Mouse (Mus musculus) ovary, postnatal 10 days (tissue): ENCODE results near the gene Zic4.

Experiments used
- DNase-seq: peaks from one replicate; pipeline ENCODE4 v3.0.0; 2022; ENCODE audit warnings: low spot score

Gene Zic4

DNA sequence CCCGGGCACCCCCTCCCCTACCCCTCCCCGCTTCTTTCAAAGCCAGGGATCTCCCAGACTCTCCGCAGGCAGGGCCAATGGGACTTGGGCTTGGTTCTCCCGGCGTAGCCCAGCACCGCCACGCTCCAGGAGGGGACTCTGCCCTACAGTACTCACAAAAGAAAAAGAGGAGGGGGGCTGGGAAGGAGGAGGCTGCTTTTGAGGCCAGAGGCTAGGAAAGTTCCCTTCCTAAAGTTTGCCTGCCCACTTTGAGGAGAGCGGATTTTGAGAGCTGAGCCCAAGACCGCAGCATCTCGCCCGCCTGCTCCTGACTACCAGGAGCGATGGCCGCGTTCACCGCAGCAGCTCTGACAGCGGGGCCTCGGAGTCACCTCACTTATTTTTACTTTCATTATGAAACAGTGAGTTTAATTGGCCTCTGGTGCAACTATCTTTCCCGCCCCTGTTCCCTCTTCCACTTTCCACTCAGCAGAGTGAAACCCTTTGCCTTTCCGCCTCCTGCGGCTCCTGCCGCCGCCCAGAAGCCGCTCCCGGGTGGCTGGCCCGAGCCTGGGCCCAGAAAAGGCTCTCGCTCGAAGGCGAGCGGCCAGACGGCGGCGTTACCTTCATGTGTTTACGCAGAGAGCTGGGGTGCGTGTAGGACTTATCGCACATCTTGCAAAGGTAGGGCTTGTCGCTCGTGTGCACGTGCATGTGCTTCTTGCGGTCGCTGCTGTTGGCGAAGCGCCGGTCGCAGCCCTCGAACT lies at the start of gene Zic4:
TSS of gene Zic4 (plus strand) at position 558 of the 746 bp plus-strand sequence.
- no peak for DNase-seq

DNA sequence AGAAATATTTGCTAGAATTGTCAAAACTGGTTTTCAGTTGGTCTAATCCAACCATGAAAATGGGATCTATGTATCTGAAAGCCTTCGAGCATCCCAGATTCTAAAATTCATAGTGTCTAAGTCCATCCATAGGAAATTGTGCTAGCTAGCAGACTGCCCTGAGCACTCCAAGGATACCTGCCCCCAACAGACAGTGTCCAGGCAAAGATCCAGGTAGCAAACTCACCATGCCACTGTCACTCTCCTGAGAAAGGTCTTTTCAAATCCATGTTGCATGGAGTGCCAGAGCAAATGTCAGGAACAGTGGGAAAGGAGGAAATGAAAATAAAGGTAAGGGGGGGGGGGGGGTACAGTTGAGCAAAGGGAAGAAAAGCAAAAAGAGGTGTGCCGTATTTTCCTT lies 14.6 kb upstream of the Zic4 start:
- DNase-seq = no peak

DNA sequence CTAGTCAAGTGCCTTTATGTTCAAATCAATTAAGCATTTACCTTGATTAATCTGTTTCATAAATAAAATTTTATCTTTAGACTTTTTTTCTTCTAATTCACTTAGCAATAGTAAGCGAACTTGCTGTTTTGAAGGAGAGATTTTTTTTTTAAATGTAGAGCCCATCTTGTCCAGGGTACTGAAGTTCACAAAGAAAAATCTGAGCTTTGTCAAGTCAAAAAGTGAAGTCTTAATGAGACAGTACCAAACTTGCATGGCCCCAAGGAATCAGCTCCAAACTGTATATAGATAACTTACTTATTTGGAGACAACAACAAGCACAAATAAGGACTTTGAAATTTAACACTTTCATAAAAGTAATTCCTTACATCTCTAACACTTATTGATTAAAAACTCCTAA lies 13.5 kb upstream of the Zic4 start:
- no peak for DNase-seq

GRCm38 (mm10) chr9:91350211-91350791 lies 11.9 kb upstream of the Zic4 start:
- no peak for DNase-seq

GRCm38 (mm10) chr9:91350861-91351291 lies 11.3 kb upstream of the Zic4 start:
- DNase-seq = no peak

DNA sequence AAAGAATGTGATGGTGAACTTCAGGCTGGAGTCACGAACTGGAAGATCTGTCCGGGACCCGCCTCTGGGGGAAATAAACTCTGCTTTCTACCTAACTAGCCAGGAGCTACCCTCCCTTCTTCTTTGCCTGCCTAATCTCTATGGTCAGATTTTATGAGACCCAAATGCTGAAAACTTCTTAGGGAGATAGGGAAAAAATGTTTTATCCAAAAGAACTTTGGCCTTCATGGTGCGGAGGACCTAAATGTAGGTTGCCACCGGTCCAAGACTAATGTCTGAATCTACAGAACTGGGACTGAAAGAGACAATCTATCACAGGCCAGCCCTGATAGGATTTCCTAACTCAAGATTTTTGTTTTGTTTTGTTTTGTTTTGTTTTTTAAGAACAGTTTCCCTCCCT lies 10.9 kb upstream of the Zic4 start:
- no peak for DNase-seq

DNA sequence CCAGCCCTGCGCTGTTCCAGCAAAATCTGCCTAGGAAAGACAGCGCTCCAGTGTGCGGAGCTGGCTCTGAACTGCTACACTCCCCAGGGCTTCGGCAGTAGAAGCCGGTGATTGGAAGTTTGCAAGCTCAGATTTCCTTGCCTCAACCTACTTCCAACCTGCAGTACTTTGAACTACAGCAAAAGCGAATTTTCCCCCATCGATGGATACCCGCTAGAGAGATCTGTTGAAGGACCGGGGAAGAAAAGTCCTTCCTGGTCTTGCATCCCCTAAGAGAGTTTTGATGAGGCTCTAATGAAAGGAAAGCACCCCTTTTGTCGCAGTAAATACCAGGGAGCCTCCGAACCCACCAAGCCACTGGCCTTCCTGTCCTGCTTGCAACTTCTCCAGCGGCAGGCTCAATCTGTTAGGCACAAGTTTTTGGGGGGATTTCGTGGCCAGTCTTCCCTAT lies 10.2 kb upstream of the Zic4 start:
- DNase-seq = no peak

DNA sequence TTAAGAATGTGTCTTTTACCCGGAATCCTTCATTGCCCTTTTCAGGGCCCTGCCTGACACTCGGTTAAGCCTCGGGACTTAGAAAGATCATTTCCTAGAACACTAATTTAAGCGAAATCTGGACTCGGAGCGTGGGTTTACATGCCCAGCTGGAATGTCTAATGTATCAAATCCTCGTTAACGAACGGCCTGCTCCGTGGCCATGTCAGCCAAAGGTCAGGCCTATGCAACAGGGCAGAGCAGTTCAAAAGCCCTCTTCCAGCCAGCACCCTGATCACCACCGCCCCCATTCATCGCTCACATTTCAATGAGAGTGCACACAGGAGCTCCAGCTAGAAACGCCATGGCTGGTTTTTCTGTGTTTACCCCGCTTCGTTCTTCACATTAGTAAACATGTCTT lies 9.4 kb upstream of the Zic4 start:
- DNase-seq = no peak

- DNase-seq = no peak
These were observed 8.4 kb upstream of the Zic4 start for GRCm38 (mm10) chr9:91353551-91354433.

DNA sequence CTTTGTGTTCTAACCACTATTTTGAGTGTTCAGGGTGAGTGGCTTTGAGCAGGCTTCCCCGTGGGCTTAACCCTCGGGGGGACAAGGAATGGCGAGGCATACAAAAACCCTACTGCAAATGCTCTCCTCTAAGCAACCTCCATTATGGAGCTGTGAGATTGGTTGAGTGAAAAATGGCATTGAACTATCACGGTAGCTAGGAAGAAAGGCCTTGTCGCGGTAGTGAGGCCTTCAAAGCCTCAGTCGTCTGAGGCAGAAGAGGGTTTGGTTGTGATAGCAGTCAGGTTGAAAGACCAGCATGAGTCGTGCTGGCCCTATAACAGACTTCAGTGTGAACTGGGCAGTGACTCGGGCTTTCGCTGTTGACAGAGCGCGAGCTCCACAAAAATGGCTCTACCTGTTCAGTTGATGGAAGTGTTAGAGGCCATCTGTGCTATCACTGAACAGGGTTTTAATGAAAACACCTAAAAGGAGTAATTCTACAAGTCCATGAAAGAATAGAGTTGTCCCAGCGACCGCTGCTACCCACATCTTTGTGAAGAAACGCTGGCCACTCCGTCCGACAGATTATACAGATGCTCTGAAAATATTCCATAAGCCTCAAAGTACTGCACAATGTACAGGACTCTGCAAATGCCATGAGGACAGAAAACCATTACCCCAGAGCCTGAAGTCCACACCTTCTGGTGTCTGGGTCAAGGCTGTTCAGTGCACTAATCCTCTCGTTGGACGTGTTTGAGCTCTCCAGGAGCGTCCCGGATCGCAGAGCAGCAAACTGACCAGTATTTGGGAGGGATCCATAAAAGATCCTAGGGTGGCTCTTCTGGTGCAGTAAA lies 7.6 kb upstream of the Zic4 start:
- no peak for DNase-seq

DNA sequence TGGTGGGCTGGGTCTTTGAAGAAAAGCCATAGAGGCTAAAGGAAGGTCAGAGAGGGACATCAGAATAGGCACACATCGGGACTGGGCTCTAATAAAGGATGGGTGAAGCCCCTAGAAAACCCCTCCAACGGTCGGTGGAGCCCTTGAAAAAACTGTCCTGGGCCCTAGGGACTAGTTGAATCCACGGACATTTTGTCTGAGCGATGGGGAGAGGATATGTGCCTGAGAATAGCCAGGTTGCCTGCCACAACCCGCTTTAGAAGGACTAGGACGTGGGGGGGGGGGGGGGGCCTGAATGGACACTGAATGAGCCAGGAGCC lies 7.0 kb upstream of the Zic4 start:
- no peak for DNase-seq

- no peak for DNase-seq
These were observed 6.4 kb upstream of the Zic4 start for GRCm38 (mm10) chr9:91355629-91356352.

DNA sequence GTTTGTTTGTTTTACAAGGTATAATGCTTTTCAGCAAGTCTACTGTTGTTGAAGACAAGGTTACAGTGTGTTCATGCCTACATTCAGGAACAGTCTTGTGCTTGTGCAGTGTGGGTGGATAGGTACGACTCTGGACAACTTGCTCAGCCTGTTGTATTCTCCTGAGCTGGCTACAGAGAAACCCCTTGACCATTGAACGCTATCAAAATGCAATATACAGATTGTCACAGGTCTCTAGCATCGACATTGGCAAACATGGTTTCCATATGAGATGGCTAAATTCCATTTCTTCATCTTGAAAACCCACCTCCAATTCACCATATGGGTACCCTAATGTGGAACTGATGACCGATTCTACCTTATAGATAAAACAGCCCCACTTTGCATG lies 5.9 kb upstream of the Zic4 start:
- DNase-seq = no peak

DNA sequence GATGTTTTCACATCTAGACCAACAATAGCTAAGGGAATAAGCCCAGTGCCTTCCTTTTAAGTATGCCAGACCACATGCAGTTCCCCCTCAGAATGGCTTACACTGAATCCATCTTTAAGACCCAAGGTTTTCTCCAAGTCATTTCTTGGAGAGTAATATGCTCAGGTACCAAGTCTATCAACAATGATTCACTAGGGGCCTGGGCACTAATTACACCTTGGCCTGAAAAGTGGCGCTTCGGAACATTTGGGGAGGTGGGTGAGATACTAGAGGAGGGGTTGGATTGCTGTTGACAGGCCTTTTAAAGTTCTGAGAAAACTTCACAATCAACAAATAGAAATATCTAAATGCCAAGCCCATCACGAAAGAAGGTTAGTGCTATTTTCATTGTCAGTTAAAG lies 4.9 kb upstream of the Zic4 start:
- no peak for DNase-seq

GRCm38 (mm10) chr9:91358851-91359687 lies 3.1 kb upstream of the Zic4 start:
- DNase-seq = no peak

- no peak for DNase-seq
These were observed 1.8 kb upstream of the Zic4 start for GRCm38 (mm10) chr9:91360151-91361032.

DNA sequence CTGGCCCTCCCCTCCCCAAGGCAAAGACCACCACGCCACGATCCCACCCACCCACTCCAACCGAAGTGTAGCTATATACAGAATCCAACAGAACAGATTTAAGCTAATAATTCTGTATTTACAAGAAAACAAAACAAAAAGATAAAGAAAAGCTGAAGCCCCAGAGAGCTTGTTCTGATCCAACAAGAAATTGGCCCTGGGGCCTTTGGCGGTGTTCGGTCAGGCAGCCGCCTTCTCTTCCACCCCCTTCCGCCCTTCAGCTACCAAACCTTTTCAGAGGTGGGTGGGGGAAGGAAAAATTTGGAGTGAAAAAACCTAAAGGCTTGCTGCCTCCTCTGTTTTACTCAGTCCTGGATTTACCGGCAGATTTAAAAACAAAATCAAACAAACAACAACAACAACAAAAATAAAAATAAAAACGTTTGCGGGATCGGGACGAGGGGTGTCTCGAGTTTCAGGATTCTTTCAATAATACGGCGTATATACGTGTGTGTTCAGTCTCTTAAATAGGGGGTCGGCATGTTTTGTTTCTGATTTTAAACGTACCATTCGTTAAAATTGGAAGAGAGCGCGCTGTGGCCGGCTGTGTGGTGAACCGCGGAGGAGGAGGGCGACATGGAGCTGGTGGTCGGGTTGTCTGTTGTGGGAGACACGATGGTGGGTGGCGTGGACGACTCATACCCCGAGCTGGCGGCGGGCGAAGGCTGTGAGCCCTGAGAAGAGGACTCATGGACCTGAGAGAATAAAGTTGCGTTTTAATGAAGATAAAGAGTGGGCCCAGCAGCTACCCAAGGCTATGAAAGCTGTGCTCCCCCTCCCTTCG lies 969 bp upstream of the Zic4 start:
- no peak for DNase-seq

DNA sequence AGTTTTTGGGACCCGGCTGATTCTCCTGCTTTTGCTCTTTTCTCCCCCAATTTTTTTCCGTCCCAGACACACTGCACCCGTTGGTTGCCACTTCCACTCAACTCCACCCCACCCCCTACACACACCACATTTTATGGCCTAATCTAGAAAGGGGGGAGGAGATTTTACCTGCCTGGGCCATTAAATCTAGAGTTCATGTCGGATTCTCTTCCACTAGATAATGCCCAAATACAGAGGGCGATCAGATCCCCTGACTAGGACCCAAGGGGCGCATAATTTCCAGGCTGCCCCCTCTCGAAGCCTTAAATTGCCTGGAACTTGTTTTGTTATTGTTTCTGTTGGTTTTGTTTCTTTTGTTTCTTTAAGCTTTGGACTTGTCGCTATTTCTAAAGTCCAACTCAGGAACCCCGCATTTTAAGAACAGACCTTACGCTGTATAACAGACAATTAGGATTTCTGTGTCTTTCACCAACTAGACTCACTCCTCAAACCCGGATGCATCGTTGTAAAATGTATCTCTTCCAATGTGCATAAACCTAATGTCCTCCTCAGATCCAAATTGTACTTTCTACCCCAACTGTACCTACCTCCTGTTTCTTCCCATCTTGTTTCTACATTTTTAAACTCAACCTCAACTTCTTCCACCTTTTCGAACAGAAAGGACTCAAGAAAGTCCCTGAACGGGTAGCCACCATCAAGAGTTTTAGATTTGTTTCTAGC lies 958 bp downstream of the Zic4 start:
- no peak for DNase-seq
